Mouse (Mus musculus) heart, adult 9 months (tissue): ENCODE data around the gene Mpl.

ENCODE experiments used
- DNase-seq, 2 experiments: peaks; one replicate each; pipeline ENCODE4 v3.0.0; 2022; ENCODE audit warnings: low spot score in 2 of 2

Mpl gene

GRCm38 (mm10) chr4:118457345-118457975, at the start of gene Mpl:
Mpl (minus strand) TSS chr4:118457513.
- DNase-seq = no peak

- peak; percentile 30 to 66 for DNase-seq
Observed at GRCm38 (mm10) chr4:118505551-118505950, 48.2 kb upstream of the Mpl start.

- no peak for DNase-seq
Observed at GRCm38 (mm10) chr4:118500792-118501191, 43.5 kb upstream of the Mpl start.

- peak; percentile 73 to 85 for DNase-seq
Observed at GRCm38 (mm10) chr4:118500171-118500724, 42.9 kb upstream of the Mpl start.

- no peak for DNase-seq
Observed at GRCm38 (mm10) chr4:118490461-118490860, 33.1 kb upstream of the Mpl start.

- DNase-seq = peak; percentile 84 to 95
Observed at GRCm38 (mm10) chr4:118489717-118490132, 32.4 kb upstream of the Mpl start, which contains the start of gene Tie1. Tie1 (minus strand) TSS chr4:118490061.

GRCm38 (mm10) chr4:118476773-118477530, 19.6 kb upstream of the Mpl start:
- DNase-seq = no peak

- DNase-seq = no peak
Observed at GRCm38 (mm10) chr4:118472687-118473086, 15.4 kb upstream of the Mpl start.

GRCm38 (mm10) chr4:118471281-118471680, 14.0 kb upstream of the Mpl start:
- no peak for DNase-seq

- DNase-seq = peak; percentile 30 to 37
Observed at GRCm38 (mm10) chr4:118465697-118466163, 8.4 kb upstream of the Mpl start.

GRCm38 (mm10) chr4:118464956-118465355, 7.6 kb upstream of the Mpl start:
- no peak for DNase-seq

- no peak for DNase-seq
Observed at GRCm38 (mm10) chr4:118446415-118447153, 10.7 kb downstream of the Mpl start.

GRCm38 (mm10) chr4:118445781-118446414, 11.4 kb downstream of the Mpl start:
- DNase-seq = peak; percentile 57 to 74

GRCm38 (mm10) chr4:118445088-118445487, 12.2 kb downstream of the Mpl start:
- no peak for DNase-seq

GRCm38 (mm10) chr4:118437829-118438253, 19.5 kb downstream of the Mpl start:
- DNase-seq = peak; percentile 35 to 53

- peak; percentile 92 to 93 for DNase-seq
Observed at GRCm38 (mm10) chr4:118436820-118437603, 20.3 kb downstream of the Mpl start, which contains the start of gene Cdc20. Cdc20 (minus strand) TSS chr4:118437352.

GRCm38 (mm10) chr4:118432332-118432731, 25.0 kb downstream of the Mpl start:
- no peak for DNase-seq

GRCm38 (mm10) chr4:118429215-118429895, 28.0 kb downstream of the Mpl start:
- no peak for DNase-seq

- DNase-seq = peak; percentile 49 to 52
Observed at GRCm38 (mm10) chr4:118428531-118429214, 28.6 kb downstream of the Mpl start.
